Comparison of ENCODE assay signal across 9 mouse cellular contexts in genomic region chr12:86614156-86614555, GRCm38 (mm10).
DNase-seq lines count a peak whose midpoint lies in the region; ATAC-seq lines count a peak whose summit lies in the region.
"Had no signal": no experiment of that assay in that cellular context is flagged by ENCODE, and none has a peak within 500 bp of the region (broad histone marks: within the 10 kb centered on the region; RNA-seq: fewer than 3 reads in every experiment).

No protein-coding gene starts in this region.

- H3K4me2 ChIP-seq in limb, embryonic 11.5 days (ENCODE audit: low read depth, severe bottlenecking): no peak overlapping the region

- ATAC-seq in limb, embryonic 11.5 days (ENCODE audit: insufficient number of reproducible peaks, low FRiP score, low TSS enrichment, low read depth): no peak
- no peak for ATAC-seq in activated CD4-positive, CD25-positive, alpha-beta regulatory T cell, adult 4 months

- 47% methylated on average over 2 of the region's 2 CpGs for WGBS in limb, embryonic 11.5 days
- WGBS in limb, embryonic 10.5 days: 46% methylated on average over 2 of the region's 2 CpGs

- H3K4me1 ChIP-seq in limb, embryonic 11.5 days (ENCODE audit: control insufficient read depth, insufficient read depth, low read length): no peaks in the 10 kb centered on the region
- H3K4me1 ChIP-seq in limb, embryonic 10.5 days: no peaks in the 10 kb centered on the region

- H3K36me3 ChIP-seq in limb, embryonic 11.5 days (ENCODE audit: control insufficient read depth, insufficient read depth, low read length): no peaks in the 10 kb centered on the region
- no peaks in the 10 kb centered on the region for H3K36me3 ChIP-seq in limb, embryonic 10.5 days

- H3K9me3 ChIP-seq in limb, embryonic 11.5 days (ENCODE audit: control insufficient read depth, low read length): no peaks in the 10 kb centered on the region
- no peaks in the 10 kb centered on the region for H3K9me3 ChIP-seq in limb, embryonic 10.5 days (replicated peaks)

- intact Hi-C loops in heart, postnatal 36 days (cut with DNase I): loop anchor here (1.0 to 10.0 kb wide), 5 partner anchors 182 to 769 kb away; no protein-coding TSS in a partner anchor

- H3K9ac ChIP-seq in limb, embryonic 11.5 days (ENCODE audit: low read length): no peak overlapping the region

- H3K27me3 ChIP-seq in limb, embryonic 11.5 days (ENCODE audit: control insufficient read depth, insufficient read depth, low read length): no peaks in the 10 kb centered on the region
- H3K27me3 ChIP-seq in limb, embryonic 10.5 days (ENCODE audit: low read depth, poor library complexity, severe bottlenecking): 0 out of 2 replicates have a peak, but pooled peaks cover 8% of the 10 kb centered on the region

- no peak overlapping the region for H3K4me3 ChIP-seq in limb, embryonic 11.5 days (ENCODE audit: low read depth, low read length)
- H3K4me3 ChIP-seq in limb, embryonic 10.5 days: no peak overlapping the region

- peak; percentile 40 for DNase-seq in limb, embryonic 11.5 days (ENCODE audit: low spot score)
- DNase-seq in limb, embryonic 10.5 days (ENCODE audit: low spot score): no peak
- DNase-seq in adrenal gland, adult 2 months: peak; percentile 66
- DNase-seq in embryo, embryonic 11.5 days (ENCODE audit: low read depth, low spot score): peak; percentile 19
- peak; percentile 49 to 54 for DNase-seq in heart, postnatal 36 days
- peak; percentile 50 to 57 for DNase-seq in left cerebral cortex, adult 18-20 months (ENCODE audit: low spot score in 2 of 2)
- peak; percentile 61 for DNase-seq in retina, postnatal 7 days (ENCODE audit: low read depth, low spot score)

- H3K27ac ChIP-seq in limb, embryonic 11.5 days (replicated peaks; ENCODE audit: low read depth, low read length): no peak overlapping the region
- H3K27ac ChIP-seq in limb, embryonic 10.5 days: no peak overlapping the region
- H3K27ac ChIP-seq: macrophage had no signal
